Mouse (Mus musculus) T-helper 2 cell (primary cell): ENCODE measurements at regions not wholly inside any gene's neighbourhood (a gene's known extent, or its start where the extent isn't known, plus 50 kb on each side); places are given as distances from the start of the nearest gene placed in this dataset.

Experiments
- in situ Hi-C: fragments of 300-600 bp; cut with MboI, MseI; formaldehyde crosslinking; loops from one replicate; pipeline ENCODE4 v1.15.1; 2025; ENCODE audit warnings: high pct_unique_total_duplicates

GRCm38 (mm10) chr1:76489681-76490492 lies 943.8 kb downstream of the Slc4a3 start:
- in situ Hi-C loops, result no loop called here

GRCm38 (mm10) chr1:76490719-76491118 lies 944.7 kb downstream of the Slc4a3 start:
- in situ Hi-C loops, result no loop called here

- in situ Hi-C loops, result no loop called here
Measured at GRCm38 (mm10) chr1:76491187-76491586, 945.1 kb downstream of the Slc4a3 start.

- in situ Hi-C loops, result no loop called here
Measured at GRCm38 (mm10) chr1:76505150-76505549, 959.1 kb downstream of the Slc4a3 start.

GRCm38 (mm10) chr1:76508821-76509220 lies 962.8 kb downstream of the Slc4a3 start:
- in situ Hi-C loops, result no loop called here

GRCm38 (mm10) chr1:76509486-76509885 lies 963.4 kb downstream of the Slc4a3 start:
- in situ Hi-C loops, result no loop called here

- in situ Hi-C loops, result no loop called here
Measured at GRCm38 (mm10) chr1:76512156-76512555, 966.1 kb downstream of the Slc4a3 start.

GRCm38 (mm10) chr1:76513490-76513889 lies 967.4 kb downstream of the Slc4a3 start:
- in situ Hi-C loops, result no loop called here

GRCm38 (mm10) chr1:76529531-76529930 lies 983.5 kb downstream of the Slc4a3 start:
- in situ Hi-C loops, result no loop called here

- in situ Hi-C loops, result loop anchor here (10.0 kb wide), 1 partner anchor 666 kb away; no protein-coding TSS in a partner anchor
Measured at GRCm38 (mm10) chr1:76530342-76530741, 984.3 kb downstream of the Slc4a3 start.

GRCm38 (mm10) chr1:76535522-76535956 lies 979.3 kb downstream of the Epha4 start:
- in situ Hi-C loops, result loop anchor here (10.0 kb wide), 1 partner anchor 671 kb away; no protein-coding TSS in a partner anchor

GRCm38 (mm10) chr1:76540529-76540928 lies 974.4 kb downstream of the Epha4 start:
- in situ Hi-C loops, result no loop called here

- in situ Hi-C loops, result loop anchor here (25.0 kb wide), 1 partner anchor 1839 kb away; the partner anchor contains the start of gene Cyp27a1
Measured at GRCm38 (mm10) chr1:76550876-76551275, 964.0 kb downstream of the Epha4 start.

GRCm38 (mm10) chr1:76559441-76559840 lies 955.4 kb downstream of the Epha4 start:
- in situ Hi-C loops, result loop anchor here (25.0 kb wide), 1 partner anchor 1847 kb away; the partner anchor contains the start of gene Cyp27a1

- in situ Hi-C loops, result no loop called here
Measured at GRCm38 (mm10) chr1:76575487-76575886, 939.4 kb downstream of the Epha4 start.

- in situ Hi-C loops, result no loop called here
Measured at GRCm38 (mm10) chr1:76585921-76586320, 929.0 kb downstream of the Epha4 start.

GRCm38 (mm10) chr1:76625831-76626230 lies 889.1 kb downstream of the Epha4 start:
- in situ Hi-C loops, result no loop called here

GRCm38 (mm10) chr1:76629861-76630260 lies 885.0 kb downstream of the Epha4 start:
- in situ Hi-C loops, result no loop called here

GRCm38 (mm10) chr1:76634071-76634470 lies 880.8 kb downstream of the Epha4 start:
- in situ Hi-C loops, result no loop called here

- in situ Hi-C loops, result no loop called here
Measured at GRCm38 (mm10) chr1:76637268-76638009, 877.4 kb downstream of the Epha4 start.

GRCm38 (mm10) chr1:76638010-76638400 lies 876.9 kb downstream of the Epha4 start:
- in situ Hi-C loops, result no loop called here

- in situ Hi-C loops, result no loop called here
Measured at GRCm38 (mm10) chr1:76641181-76641711, 873.6 kb downstream of the Epha4 start.
